Mouse (Mus musculus): ENCODE data around the gene Rubcn.
A peak's percentile ranks its signal among the peaks of the same experiment; 100 is the strongest.
"Not testable (repeated sequence)": the region's sequence is repeated elsewhere in the genome, so short reads cannot be mapped to it uniquely, and the experiment has no call there.

Rubcn gene

DNA sequence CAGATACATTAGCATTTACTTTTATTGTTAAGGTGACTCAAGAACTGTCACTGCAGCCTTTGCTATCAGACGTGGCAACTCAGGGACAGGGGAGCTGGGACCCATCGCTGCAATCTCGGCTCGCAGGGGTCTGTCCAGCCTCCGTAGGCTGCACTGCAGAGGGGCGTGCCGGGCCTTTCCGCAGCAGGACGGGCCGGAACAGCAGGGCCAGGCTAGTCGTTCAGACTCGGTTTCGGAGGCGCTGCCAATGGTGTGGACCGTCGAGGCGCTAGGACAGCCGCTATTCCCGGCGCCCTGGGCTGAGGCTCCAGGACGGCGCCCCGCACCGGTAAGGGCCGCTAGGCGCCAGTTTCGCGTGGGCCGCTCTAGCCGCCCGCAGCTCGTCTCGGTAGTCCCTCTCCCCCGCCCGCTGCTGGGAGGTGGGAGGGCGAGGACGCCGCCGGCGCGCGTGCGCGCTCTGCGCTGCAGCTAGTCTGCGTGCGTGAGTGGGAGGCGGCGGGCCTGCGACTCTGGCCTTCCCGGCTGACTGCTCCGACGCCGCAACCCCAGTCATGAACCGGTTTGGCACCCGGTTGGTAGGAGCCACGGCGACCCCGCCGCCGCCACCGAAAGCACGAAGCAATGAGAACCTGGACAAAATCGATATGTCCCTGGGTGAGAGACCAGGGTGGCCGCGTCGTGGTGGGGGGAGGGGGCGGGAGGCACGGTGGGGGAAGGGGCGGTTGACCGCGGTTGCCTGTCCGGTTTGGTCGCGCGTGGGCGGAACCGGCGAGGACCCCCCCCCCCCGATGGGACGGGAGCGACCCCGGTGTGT, at the start of gene Rubcn, which contains the start of gene Fyttd1:
TSS of gene Rubcn (minus strand) at position 424 of the 814 bp plus-strand sequence.
TSS of gene Fyttd1 (plus strand) at position 158 of the 814 bp plus-strand sequence.
- peak; percentile 98 for DNase-seq (ENCODE audit: low read depth, low spot score)

DNA sequence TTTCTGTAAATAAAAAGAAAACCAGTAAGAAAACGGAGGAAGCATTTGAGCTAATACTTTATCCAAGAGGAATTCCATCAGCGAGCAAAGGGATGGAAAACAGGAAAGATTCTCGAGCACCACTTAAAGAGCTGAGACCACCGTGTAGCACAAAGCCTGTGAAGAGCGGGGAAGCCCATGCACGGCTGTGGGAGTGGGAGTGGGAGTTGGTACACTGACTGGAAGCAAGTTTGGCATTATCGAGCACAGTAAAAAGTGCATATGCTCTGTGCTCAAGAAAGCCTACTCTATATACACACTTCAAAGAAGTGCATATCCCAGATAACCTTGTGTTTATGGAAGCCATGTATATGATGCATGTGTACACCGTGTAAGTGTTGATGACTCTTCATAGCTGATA, 49.5 kb upstream of the Rubcn start:
- DNase-seq (ENCODE audit: low read depth, low spot score) = no peak

DNA sequence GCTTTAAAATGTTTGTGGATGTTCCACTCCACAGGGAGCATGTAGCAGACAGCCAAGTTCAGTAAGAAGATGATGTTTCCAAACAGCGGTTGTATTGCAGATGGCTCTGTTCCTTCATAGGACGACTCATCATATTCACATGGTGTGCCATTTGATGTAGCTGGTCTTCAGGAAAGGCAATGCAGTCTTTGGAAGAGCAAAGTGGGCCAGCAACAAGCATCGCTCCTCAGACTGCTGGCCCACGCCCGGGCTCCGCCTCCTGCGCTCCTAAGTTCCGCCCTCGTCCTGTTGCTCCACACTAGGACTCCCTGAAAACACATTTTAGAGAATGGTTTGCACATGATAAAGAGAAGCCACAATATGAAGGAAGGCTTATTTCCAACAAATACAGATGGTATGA, 49.1 kb upstream of the Rubcn start:
- DNase-seq (ENCODE audit: low read depth, low spot score) = not testable (repeated sequence)

DNA sequence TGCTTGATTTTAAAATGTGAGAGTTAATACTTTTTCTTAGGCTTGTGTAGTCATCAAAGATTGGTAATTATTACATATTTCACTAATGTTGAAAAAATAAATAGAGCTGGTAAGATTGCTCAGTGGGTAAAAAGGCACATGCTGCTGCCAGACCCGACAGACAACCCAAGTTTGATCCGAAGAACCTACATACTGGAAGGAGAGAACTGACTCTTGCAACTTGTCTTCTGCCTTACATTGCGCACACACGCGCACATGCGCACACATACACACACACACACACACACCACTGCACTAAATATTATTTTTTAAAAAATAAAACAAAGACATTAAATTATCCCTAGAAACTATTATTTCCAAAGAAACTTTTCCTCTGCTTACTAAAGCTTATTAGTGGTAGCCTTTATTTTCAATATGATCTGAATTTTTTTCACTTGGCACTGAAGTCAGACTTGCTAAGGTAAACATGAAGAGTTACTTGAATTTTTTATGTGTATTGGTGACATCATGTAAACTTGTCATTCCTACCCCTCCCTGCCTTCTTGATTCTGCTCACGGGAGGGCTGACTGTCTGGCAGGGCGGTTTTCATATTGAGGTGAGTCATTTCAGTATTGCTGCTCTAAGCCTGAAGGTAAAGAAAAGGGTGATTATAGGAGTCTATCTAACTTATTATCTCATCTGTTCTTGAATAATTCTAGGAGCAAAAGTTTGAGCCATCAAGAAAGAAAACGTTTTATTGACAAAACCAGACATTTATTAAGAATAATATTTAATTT, 37.9 kb upstream of the Rubcn start:
- peak; percentile 64 for DNase-seq (ENCODE audit: low read depth, low spot score)

GRCm38 (mm10) chr16:32913937-32914881, 36.6 kb upstream of the Rubcn start, which contains the start of gene Lrch3:
Gene Lrch3, plus strand, starts transcription at chr16:32914100.
- peak; percentile 95 for DNase-seq (ENCODE audit: low read depth, low spot score)

- no peak for DNase-seq (ENCODE audit: low read depth, low spot score)
These were observed 35.6 kb upstream of the Rubcn start for GRCm38 (mm10) chr16:32913212-32913611.

- DNase-seq (ENCODE audit: low read depth, low spot score) = no peak
These were observed 29.2 kb upstream of the Rubcn start for GRCm38 (mm10) chr16:32906727-32907126.

- no peak for DNase-seq (ENCODE audit: low read depth, low spot score)
These were observed 28.6 kb upstream of the Rubcn start for GRCm38 (mm10) chr16:32906186-32906585.

- no peak for DNase-seq (ENCODE audit: low read depth, low spot score)
These were observed 24.5 kb upstream of the Rubcn start for GRCm38 (mm10) chr16:32902051-32902428.

DNA sequence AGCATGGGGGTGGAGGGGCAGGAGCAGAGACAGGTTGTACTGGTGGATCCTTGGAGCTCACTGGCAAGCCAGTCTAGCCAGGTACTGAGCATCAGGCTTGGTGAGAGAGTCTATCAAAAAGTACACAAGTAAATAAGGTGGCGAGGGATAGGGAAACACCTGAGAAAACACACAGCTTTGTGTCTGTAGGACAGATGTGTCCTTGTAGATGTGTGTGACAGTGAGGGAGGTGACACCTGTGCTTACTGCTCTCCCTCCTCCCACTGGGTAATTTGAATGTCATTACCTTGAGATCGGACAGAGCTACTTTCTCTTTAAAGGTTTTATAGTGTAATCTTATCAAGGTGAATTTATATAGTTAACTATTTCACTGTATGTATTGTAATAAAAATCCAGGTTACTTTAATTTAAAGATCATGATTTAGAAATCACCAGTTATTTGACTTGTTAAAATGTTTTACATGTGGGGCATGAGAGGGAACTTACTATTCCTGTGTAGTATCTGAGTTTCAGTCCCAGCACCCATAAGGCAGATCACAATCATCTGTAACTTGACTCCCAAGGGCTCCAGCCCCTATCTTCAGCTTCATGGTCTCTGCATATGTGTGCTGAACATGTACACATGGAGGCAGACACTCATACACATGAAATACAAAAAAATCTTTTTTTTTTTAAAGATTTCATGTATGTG, 23.9 kb upstream of the Rubcn start:
- DNase-seq (ENCODE audit: low read depth, low spot score) = no peak

DNA sequence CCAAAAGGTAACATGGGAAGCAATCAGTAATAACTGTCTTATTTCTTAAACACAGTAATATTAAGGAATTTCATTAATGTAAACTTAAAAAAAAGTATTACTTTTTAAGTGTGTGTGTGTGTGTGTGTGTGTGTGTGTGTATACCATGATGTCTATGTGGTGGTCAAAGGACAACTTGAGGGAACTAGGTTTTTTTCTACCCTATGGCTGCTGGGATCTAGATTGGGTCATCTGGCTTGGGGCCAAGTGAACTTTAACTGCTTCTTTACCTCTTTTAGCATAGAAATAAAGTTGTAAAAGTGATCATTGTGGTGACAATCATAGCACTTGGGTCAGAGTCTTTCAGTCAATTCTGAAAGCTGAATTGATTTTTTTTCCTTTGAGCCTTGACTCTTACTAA, 18.6 kb upstream of the Rubcn start:
- no peak for DNase-seq (ENCODE audit: low read depth, low spot score)

DNA sequence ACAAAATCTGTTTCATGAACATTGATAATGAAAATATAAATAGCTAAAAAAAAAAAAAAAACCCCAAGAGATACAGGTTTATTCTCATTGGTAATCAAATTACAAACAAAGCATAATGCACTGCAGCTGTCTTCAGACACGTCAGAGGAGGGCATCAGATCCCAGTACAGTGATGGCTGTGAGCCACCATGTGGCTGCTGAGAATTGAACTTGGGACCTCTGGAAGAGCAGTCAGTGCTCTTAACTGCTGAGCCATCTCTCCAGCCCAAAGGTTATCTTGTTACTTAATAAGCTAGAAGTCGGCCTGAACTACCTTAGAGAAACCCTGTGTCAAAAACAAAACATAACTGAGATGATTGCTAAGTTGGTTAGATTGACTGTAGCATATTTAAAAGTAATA, 12.3 kb upstream of the Rubcn start:
- no peak for DNase-seq (ENCODE audit: low read depth, low spot score)

- peak; percentile 57 for DNase-seq (ENCODE audit: low read depth, low spot score)
These were observed 10.4 kb upstream of the Rubcn start for GRCm38 (mm10) chr16:32887996-32888395.

DNA sequence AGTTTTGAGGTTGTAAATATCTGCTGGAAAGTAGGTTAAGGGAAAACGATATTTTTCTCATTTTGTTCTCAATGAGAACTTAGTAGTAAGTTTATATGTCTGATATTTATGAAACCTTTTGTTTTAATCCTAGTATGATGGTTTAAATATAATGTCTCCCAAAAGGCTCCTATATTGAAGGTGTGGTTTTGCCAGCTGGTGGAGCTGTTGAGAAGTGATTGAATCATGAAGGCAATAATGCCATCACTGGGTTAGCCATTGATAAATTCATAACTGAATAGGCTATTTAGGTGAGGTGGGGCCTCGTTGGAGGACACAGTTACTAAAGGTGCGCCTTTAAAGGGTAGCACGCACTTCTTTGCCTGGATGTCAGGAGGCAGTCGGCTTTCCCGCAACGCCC, 4.0 kb upstream of the Rubcn start:
- peak; percentile 25 for DNase-seq (ENCODE audit: low read depth, low spot score)

DNA sequence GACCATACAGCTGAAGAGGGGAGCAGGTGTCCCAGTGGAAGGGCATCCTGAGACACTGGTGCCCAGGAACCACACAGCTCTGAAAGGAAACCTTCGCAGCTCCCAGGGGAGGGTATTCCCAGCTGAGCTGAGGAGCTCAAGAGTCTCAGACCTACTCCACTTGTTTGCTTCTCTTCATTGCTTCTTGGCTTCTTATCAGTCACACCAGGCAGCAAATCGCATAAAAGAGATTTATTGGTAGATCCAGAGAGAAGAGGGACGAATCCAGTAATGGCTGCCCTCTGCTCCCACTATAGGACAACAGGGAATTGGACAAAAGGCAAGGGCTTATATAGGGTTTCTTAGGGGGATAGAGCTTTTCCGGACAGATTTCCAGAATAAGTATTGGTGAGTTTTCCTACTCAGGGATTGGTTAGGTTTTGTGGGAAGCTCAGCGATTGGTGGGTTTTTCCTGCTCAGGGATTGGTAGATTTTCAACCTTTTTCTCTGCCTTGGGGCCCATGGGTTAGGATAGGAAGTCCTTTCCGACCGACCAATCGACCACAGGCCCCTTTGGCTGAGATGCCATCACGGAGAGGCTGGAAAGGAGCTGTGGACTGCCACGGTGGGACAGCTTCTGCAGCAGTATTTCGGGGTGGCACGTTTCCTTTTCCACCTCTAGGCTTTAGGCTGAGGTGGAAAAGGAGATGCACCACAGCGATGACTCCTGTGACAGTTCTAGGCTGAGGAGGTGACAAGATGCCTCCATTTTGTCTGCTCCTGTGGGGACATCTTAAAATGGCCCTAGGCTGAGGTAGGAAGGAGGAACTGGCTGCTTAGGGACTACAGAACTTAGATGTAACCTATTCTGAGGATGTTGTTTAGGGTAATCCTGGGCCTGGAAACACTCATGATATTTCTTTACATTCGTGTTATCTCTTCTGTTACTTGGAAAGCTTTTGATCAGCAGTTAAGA, 1.7 kb upstream of the Rubcn start:
- peak; percentile 7 for DNase-seq (ENCODE audit: low read depth, low spot score)

- peak; percentile 43 for DNase-seq (ENCODE audit: low read depth, low spot score)
These were observed 612 bp upstream of the Rubcn start for GRCm38 (mm10) chr16:32878157-32878598.

DNA sequence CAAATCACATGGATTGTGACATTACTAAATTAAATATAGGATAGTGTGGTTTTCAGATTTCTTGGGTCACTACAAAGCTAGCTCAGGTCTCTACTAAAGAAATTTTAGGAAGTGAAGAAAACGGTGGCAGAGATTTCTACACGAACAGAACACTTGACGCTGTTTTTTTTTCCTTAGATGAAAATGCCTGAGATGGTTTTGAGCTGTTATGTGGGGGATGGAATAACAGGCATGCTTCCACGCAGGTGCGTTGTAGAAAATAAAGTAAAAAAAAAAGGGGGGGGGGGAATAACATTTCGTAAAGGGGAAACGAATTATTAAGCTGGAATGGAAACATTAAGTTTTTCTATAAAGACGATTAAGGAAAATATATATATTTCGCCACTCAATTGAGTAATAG, 735 bp downstream of the Rubcn start:
- no peak for DNase-seq (ENCODE audit: low read depth, low spot score)

GRCm38 (mm10) chr16:32875847-32876246, 1.7 kb downstream of the Rubcn start:
- DNase-seq (ENCODE audit: low read depth, low spot score) = no peak

DNA sequence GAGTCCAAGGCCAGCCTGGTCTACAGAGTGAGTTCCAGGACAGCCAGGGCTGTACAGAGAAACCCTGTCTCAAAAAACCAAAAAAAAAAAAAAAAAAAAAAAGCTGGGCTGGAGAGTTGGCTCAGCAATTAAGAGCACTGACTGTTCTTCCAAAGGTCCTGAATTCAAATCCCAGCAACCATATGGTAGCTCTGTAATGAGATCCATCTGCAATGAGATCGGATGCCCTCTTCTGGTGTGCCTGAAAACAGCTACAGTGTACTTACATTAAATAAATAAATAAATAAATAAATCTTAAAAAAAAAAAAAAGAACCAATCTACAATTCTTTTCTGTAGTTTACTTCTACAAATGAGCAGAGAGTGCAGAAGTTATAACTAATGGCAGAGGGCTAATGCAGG, 2.3 kb downstream of the Rubcn start:
- not testable (repeated sequence) for DNase-seq (ENCODE audit: low read depth, low spot score)

DNA sequence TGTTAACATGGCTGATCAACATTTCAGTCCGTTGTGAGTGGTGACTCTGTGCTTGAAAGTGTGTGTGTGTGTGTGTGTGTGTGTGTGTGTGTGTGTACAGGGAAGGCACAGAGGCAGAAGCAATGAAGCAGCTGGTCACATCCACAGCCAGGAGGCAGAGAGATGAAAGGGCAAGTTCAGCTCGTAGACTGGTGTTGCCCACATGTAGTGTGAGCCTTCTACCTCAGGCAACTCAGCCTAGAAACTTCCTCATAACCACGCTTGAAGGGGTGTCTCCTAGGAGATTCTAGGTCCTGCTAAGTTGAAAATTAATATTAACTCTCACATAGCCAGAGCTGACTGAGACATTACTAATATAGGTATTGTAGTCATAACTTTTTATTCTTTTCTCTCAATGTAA, 4.2 kb downstream of the Rubcn start:
- DNase-seq (ENCODE audit: low read depth, low spot score) = no peak
